Mouse (Mus musculus) testis, adult 2 months (tissue): ENCODE data around the gene Tln2.

Experiments
- CTCF ChIP-seq: fragments of 200-500 bp; IDR thresholded peaks from 2 replicates; pipeline ENCODE4 v1.5.1; 2012; ENCODE audit warnings: low read depth, mild to moderate bottlenecking, inconsistent platforms, low read length, moderate library complexity; ENCODE audit not compliant: control insufficient read depth, insufficient read depth, insufficient replicate concordance
- POLR2A ChIP-seq: fragments of 200-500 bp; IDR thresholded peaks from 2 replicates; pipeline ENCODE4 v1.6.1; 2012; ENCODE audit warnings: low read depth, mild to moderate bottlenecking, inconsistent platforms, low read length, moderate library complexity; ENCODE audit not compliant: control insufficient read depth

DNA sequence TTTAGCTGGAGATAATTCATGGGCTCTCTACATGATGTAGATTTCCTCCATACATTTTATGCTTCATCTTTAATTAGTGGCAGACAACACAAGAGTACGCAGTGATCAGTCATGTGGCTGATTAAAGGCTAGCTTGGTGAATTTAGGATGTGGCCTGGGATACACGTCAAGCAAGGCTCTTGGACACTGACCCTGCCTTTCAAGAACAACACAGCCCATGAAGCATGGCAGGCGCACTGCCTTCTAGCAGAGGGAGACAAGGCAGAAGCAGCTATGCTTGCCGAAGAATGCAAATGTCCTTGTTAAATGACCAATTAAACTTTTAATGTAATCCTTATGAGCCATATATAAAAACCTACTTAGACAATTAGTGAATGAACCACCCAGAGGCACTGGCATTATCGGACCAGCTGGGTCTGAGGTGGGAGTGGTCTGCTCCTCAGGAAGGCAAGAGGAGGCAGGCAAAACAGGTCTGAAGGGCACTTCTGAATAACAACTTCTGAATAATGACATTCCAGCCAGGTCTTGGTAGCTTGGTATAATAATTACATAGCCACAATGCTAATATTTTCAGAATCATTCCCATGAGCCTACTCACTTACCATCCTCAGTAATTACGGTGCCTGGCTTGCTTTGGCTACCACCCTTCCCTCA, 262.1 kb downstream of the Tln2 start:
- TF ChIP-seq CTCF (no peak), POLR2A (no peak)
